Mouse (Mus musculus): ENCODE data around the gene Ceacam16. TPM values are rescaled to one million over a fixed set of nuclear protein-coding genes. Genes with fewer than 3 reads are reported as not detected.

Ceacam16 gene
- polyA plus RNA-seq, 1 experiment from 2014 or later, result not detected

DNA sequence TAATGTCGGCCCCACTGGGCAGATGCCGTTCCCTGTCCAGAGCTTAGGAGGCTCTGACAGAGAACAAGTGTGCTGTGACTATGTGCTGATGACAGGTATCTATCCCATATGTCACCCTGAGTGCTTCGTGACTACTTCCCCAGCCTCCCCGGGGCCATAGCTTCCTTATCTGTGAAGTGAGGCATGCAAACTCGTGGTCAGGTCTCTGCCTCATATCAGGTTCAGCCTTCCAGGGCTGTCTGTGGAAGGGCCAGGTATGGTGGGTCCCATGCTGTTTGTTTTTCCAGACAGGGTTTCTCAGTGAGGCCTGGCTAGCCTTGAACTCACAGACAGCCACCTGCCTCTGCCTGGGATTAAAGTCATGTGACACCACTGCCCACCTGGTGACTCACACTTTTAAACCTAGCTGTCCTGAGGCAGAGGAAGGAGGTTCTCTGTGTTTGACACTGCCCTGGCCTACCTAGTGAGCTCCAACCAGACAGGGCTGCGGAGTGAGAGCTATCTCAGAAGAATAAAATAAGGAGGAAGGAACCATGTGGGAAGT is 47.4 kb downstream of the Ceacam16 start:
- H3K4me2 ChIP-seq, result no peak overlapping the region
- peaks cover 39% of the 10 kb centered on the region for H3K27me3 ChIP-seq (ENCODE audit: control insufficient read depth, insufficient read depth, low read length)
- peaks cover 17% of the 10 kb centered on the region for H3K4me1 ChIP-seq (ENCODE audit: control insufficient read depth, insufficient read depth, low read length)
- DNase-seq (ENCODE audit: low spot score, missing footprints) (no peak), ATAC-seq (ENCODE audit: low FRiP score) (no peak)
- no peaks in the 10 kb centered on the region for H3K9me3 ChIP-seq (ENCODE audit: control insufficient read depth, low read length)
- 85% methylated on average over 6 of the region's 6 CpGs for WGBS
- no peak overlapping the region for H3K4me3 ChIP-seq (ENCODE audit: low read depth, low read length)
- no peak overlapping the region for H3K27ac ChIP-seq (ENCODE audit: low read depth, low read length)
- H3K9ac ChIP-seq (ENCODE audit: low read length), result no peak overlapping the region
- no peaks in the 10 kb centered on the region for H3K36me3 ChIP-seq (ENCODE audit: control insufficient read depth, insufficient read depth, low read length)

- Histone ChIP-seq H3K9me3 (ENCODE audit: control insufficient read depth, low read length) (no peaks in the 10 kb centered on the region), H3K4me3 (ENCODE audit: low read depth, low read length) (no peak overlapping the region), H3K9ac (ENCODE audit: low read length) (no peak overlapping the region), H3K36me3 (ENCODE audit: control insufficient read depth, insufficient read depth, low read length) (no peaks in the 10 kb centered on the region), H3K4me2 (no peak overlapping the region), H3K4me1 (ENCODE audit: control insufficient read depth, insufficient read depth, low read length) (peaks cover 17% of the 10 kb centered on the region), H3K27me3 (ENCODE audit: control insufficient read depth, insufficient read depth, low read length) (peaks cover 42% of the 10 kb centered on the region), H3K27ac (ENCODE audit: low read depth, low read length) (no peak overlapping the region)
- ATAC-seq (ENCODE audit: low FRiP score) (no peak), DNase-seq (ENCODE audit: low spot score, missing footprints) (no peak)
- 90% methylated on average over 4 of the region's 4 CpGs for WGBS
Measured at GRCm38 (mm10) chr7:19813161-19813560, 47.9 kb downstream of the Ceacam16 start.

DNA sequence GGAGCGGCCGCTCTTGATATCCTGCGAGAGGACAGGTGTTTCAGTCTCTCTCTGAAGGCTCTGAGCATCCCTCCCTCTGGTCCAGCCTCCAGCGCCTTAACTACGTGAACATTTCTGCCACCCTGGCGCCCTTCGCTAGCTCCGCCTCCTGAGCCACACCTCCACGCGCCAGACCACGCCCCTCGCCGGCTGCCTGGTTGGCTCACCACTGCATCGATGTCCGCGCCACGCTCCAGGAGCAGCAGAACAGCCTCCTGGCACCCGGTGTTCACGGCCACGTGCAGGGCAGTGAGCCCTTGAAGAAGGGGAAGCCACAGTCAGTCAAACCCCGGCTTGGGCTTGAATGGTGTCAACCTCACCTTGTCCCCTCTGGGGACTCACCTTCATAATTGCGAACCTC is 50.0 kb downstream of the Ceacam16 start:
- peaks cover 42% of the 10 kb centered on the region for H3K27me3 ChIP-seq (ENCODE audit: control insufficient read depth, insufficient read depth, low read length)
- peak overlapping the region; percentile 20; the same call in 1 of the 2 replicates for H3K4me2 ChIP-seq
- no peak overlapping the region for H3K9ac ChIP-seq (ENCODE audit: low read length)
- 3% methylated on average over 22 of the region's 22 CpGs for WGBS
- no peaks in the 10 kb centered on the region for H3K36me3 ChIP-seq (ENCODE audit: control insufficient read depth, insufficient read depth, low read length)
- H3K4me1 ChIP-seq (ENCODE audit: control insufficient read depth, insufficient read depth, low read length), result peaks cover 9% of the 10 kb centered on the region
- peak; percentile 9; the same call in 1 of the 2 replicates for ATAC-seq (ENCODE audit: low FRiP score)
- no peak overlapping the region for H3K4me3 ChIP-seq (ENCODE audit: low read depth, low read length)
- H3K9me3 ChIP-seq (ENCODE audit: control insufficient read depth, low read length), result no peaks in the 10 kb centered on the region
- H3K27ac ChIP-seq (ENCODE audit: low read depth, low read length), result no peak overlapping the region
- DNase-seq (ENCODE audit: low spot score, missing footprints), result no peak

DNA sequence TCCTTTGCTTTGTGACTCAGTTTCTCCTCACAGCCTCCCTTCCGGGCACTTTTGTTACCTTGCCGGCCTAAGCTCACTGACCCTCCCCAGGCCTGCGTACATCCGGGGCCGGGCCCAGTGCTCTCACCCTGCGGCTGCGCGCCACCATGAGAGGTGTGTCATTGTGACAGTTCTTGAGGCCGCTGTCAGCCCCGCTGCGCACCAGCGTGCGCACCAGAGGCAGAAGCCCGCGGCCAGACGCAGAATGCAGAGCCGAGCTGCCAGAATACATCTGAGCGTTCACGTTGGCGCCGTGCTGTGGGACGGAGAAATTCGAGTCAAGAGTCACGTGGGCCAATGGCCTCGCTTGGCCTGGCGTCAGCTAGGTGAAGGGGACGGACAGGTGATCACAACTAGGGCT is 51.7 kb downstream of the Ceacam16 start:
- peaks cover 42% of the 10 kb centered on the region for H3K27me3 ChIP-seq (ENCODE audit: control insufficient read depth, insufficient read depth, low read length)
- peaks cover 4% of the 10 kb centered on the region for H3K4me1 ChIP-seq (ENCODE audit: control insufficient read depth, insufficient read depth, low read length)
- ATAC-seq (ENCODE audit: low FRiP score) (peak; percentile 67), DNase-seq (ENCODE audit: low spot score, missing footprints) (no peak)
- H3K4me2 ChIP-seq, result peak overlapping the region; percentile 12
- no peaks in the 10 kb centered on the region for H3K36me3 ChIP-seq (ENCODE audit: control insufficient read depth, insufficient read depth, low read length)
- WGBS, result 4% methylated on average over 27 of the region's 27 CpGs
- no peaks in the 10 kb centered on the region for H3K9me3 ChIP-seq (ENCODE audit: control insufficient read depth, low read length)
- H3K27ac ChIP-seq (ENCODE audit: low read depth, low read length), result no peak overlapping the region
- no peak overlapping the region for H3K4me3 ChIP-seq (ENCODE audit: low read depth, low read length)
- H3K9ac ChIP-seq (ENCODE audit: low read length), result no peak overlapping the region

- H3K4me3 ChIP-seq (ENCODE audit: low read depth, low read length), result no peak overlapping the region
- WGBS, result 84% methylated on average over 8 of the region's 8 CpGs
- H3K27me3 ChIP-seq (ENCODE audit: control insufficient read depth, insufficient read depth, low read length), result peaks cover 32% of the 10 kb centered on the region
- H3K9me3 ChIP-seq (ENCODE audit: control insufficient read depth, low read length), result no peaks in the 10 kb centered on the region
- DNase-seq (ENCODE audit: low spot score, missing footprints), result no peak
- H3K27ac ChIP-seq (ENCODE audit: low read depth, low read length), result no peak overlapping the region
- no peak overlapping the region for H3K9ac ChIP-seq (ENCODE audit: low read length)
- no peaks in the 10 kb centered on the region for H3K36me3 ChIP-seq (ENCODE audit: control insufficient read depth, insufficient read depth, low read length)
- no peak overlapping the region for H3K4me2 ChIP-seq
- ATAC-seq (ENCODE audit: low FRiP score), result no peak
- peaks cover 4% of the 10 kb centered on the region for H3K4me1 ChIP-seq (ENCODE audit: control insufficient read depth, insufficient read depth, low read length)
Measured at GRCm38 (mm10) chr7:19806356-19806969, 54.6 kb downstream of the Ceacam16 start.

DNA sequence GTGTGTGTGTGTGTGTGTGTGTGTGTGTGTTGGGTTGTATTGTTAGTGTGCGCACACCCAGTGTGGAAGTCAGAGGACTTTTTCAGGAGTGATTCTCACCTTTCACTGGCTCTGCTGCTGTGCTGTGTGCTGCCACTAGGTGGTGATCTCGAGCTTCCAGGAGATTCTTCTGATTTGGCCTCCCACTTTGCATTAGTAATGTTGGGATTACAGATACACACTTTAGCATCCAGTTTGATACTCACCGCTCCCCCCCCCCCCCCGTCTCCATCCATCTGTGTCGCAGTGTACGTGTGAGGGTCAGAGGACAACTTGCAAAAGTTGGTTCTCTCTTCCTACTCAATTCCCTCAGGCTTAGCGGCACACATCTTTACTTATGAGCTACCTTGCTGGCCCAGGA is 58.1 kb downstream of the Ceacam16 start:
- Histone ChIP-seq H3K9me3 (ENCODE audit: control insufficient read depth, low read length) (no peaks in the 10 kb centered on the region), H3K4me3 (ENCODE audit: low read depth, low read length) (no peak overlapping the region), H3K4me2 (no peak overlapping the region), H3K27me3 (ENCODE audit: control insufficient read depth, insufficient read depth, low read length) (no peaks in the 10 kb centered on the region), H3K36me3 (ENCODE audit: control insufficient read depth, insufficient read depth, low read length) (no peaks in the 10 kb centered on the region), H3K9ac (ENCODE audit: low read length) (no peak overlapping the region), H3K4me1 (ENCODE audit: control insufficient read depth, insufficient read depth, low read length) (no peaks in the 10 kb centered on the region), H3K27ac (ENCODE audit: low read depth, low read length) (no peak overlapping the region)
- WGBS, result 25% methylated on average over 6 of the region's 7 CpGs
- DNase-seq (ENCODE audit: low spot score, missing footprints) (peak; percentile 96), ATAC-seq (ENCODE audit: low FRiP score) (peak; percentile 35; the same call in 1 of the 2 replicates)

Other genes starting within 250 kb of the Ceacam16 start
- 3.7 and 4.3 TPM in 2 replicates for gene Relb, start 231.9 kb downstream of the Ceacam16 start, polyA plus RNA-seq (2014; fragmentation: Nextera tagmentation; extraction: Ambion mirVana)
- gene Clptm1, start 196.3 kb downstream of the Ceacam16 start, polyA plus RNA-seq (2014; fragmentation: Nextera tagmentation; extraction: Ambion mirVana), result 89.7 and 94.1 TPM in 2 replicates
- not detected in 2 replicates for gene Apoc2, start 183.4 kb downstream of the Ceacam16 start, polyA plus RNA-seq (2014; fragmentation: Nextera tagmentation; extraction: Ambion mirVana)
- not detected in 2 replicates for gene Gm44805, start 179.9 kb downstream of the Ceacam16 start, polyA plus RNA-seq (2014; fragmentation: Nextera tagmentation; extraction: Ambion mirVana)
- not detected in 2 replicates for gene Apoc4, start 179.8 kb downstream of the Ceacam16 start, polyA plus RNA-seq (2014; fragmentation: Nextera tagmentation; extraction: Ambion mirVana)
- gene Apoc1, start 168.6 kb downstream of the Ceacam16 start, polyA plus RNA-seq (2014; fragmentation: Nextera tagmentation; extraction: Ambion mirVana), result 1.9 and 3.2 TPM in 2 replicates
- gene Apoe, start 162.1 kb downstream of the Ceacam16 start, polyA plus RNA-seq (2014; fragmentation: Nextera tagmentation; extraction: Ambion mirVana), result 180 and 196 TPM in 2 replicates
- gene Tomm40, start 145.9 kb downstream of the Ceacam16 start, polyA plus RNA-seq (2014; fragmentation: Nextera tagmentation; extraction: Ambion mirVana), result 113 and 138 TPM in 2 replicates
- 48.0 and 52.8 TPM in 2 replicates for gene Nectin2, start 110.8 kb downstream of the Ceacam16 start, polyA plus RNA-seq (2014; fragmentation: Nextera tagmentation; extraction: Ambion mirVana)
- 11.7 and 13.2 TPM in 2 replicates for gene Bcam, start 90.3 kb downstream of the Ceacam16 start, polyA plus RNA-seq (2014; fragmentation: Nextera tagmentation; extraction: Ambion mirVana)
- gene Cblc, start 64.5 kb downstream of the Ceacam16 start, polyA plus RNA-seq (2014; fragmentation: Nextera tagmentation; extraction: Ambion mirVana), result not detected in 2 replicates
- gene Bcl3, start 38.5 kb downstream of the Ceacam16 start, polyA plus RNA-seq (2014; fragmentation: Nextera tagmentation; extraction: Ambion mirVana), result 0.47 and 0.67 TPM in 2 replicates
- gene Gm19345, start 9.3 kb downstream of the Ceacam16 start, polyA plus RNA-seq (2014; fragmentation: Nextera tagmentation; extraction: Ambion mirVana), result 0.22 TPM in 1 of 2 replicates, not detected in the other
- gene Ceacam19, start 26.7 kb upstream of the Ceacam16 start, polyA plus RNA-seq (2014; fragmentation: Nextera tagmentation; extraction: Ambion mirVana), result not detected in 2 replicates
- gene Pvr, start 59.9 kb upstream of the Ceacam16 start, polyA plus RNA-seq (2014; fragmentation: Nextera tagmentation; extraction: Ambion mirVana), result 2.8 and 3.0 TPM in 2 replicates
- gene Igsf23, start 89.5 kb upstream of the Ceacam16 start, polyA plus RNA-seq (2014; fragmentation: Nextera tagmentation; extraction: Ambion mirVana), result 0.20 TPM in 1 of 2 replicates, not detected in the other
- gene Ceacam20, start 104.1 kb upstream of the Ceacam16 start, polyA plus RNA-seq (2014; fragmentation: Nextera tagmentation; extraction: Ambion mirVana), result not detected in 2 replicates
- gene Nlrp9b, start 130.2 kb upstream of the Ceacam16 start, polyA plus RNA-seq (2014; fragmentation: Nextera tagmentation; extraction: Ambion mirVana), result not detected in 2 replicates
- not detected in 2 replicates for gene Vmn1r91, start 238.4 kb upstream of the Ceacam16 start, polyA plus RNA-seq (2014; fragmentation: Nextera tagmentation; extraction: Ambion mirVana)

Measured in midbrain, embryonic 11.5 days (tissue).